Mouse (Mus musculus) small intestine, adult 2 months (tissue): ENCODE data around the gene Srsf5.

Experiments used
- CTCF ChIP-seq: fragments of 200-500 bp; IDR thresholded peaks from 2 replicates; pipeline ENCODE4 v1.5.1; 2012; ENCODE audit warnings: low read depth, mild to moderate bottlenecking, control low read depth, inconsistent platforms, low read length, moderate library complexity, mixed read lengths; ENCODE audit not compliant: insufficient replicate concordance, insufficient read length; ENCODE audit errors: extremely low read depth
- POLR2A ChIP-seq: fragments of 200-500 bp; IDR thresholded peaks from 2 replicates; pipeline ENCODE4 v1.6.1; 2012; ENCODE audit warnings: low read depth, mild to moderate bottlenecking, control low read depth, inconsistent platforms, low read length, moderate library complexity

- TF ChIP-seq CTCF (no peak), POLR2A (no peak)
These were observed 8.6 kb upstream of the Srsf5 start for GRCm38 (mm10) chr12:80936751-80937150.
